Mouse (Mus musculus): ENCODE results near the gene Lrmp. TPM values are rescaled to one million over a fixed set of nuclear protein-coding genes. Genes with fewer than 3 reads are reported as not detected.

The Lrmp gene
- polyA plus RNA-seq, 1 experiment: 0.91 TPM

GRCm38 (mm10) chr6:145204440-145204839, 89.0 kb downstream of the Lrmp start:
- no peak overlapping the region for H3K9ac ChIP-seq (ENCODE audit: low read depth, poor library complexity, severe bottlenecking)
- TF ChIP-seq POLR2A (IDR thresholded peaks at IDR 0.05; ENCODE audit: insufficient read depth, low read length): no peak
- no peak for TF ChIP-seq CTCF (IDR thresholded peaks at IDR 0.05; ENCODE audit: low read depth, low read length)
- no peak for TF ChIP-seq EP300 (IDR thresholded peaks at IDR 0.05; ENCODE audit: insufficient read depth, low read depth, low read length)
- no peaks in the 10 kb centered on the region for H3K4me1 ChIP-seq (ENCODE audit: control insufficient read depth, insufficient read depth, low read length)
- H3K9me3 ChIP-seq (replicated peaks; ENCODE audit: control insufficient read depth, insufficient read depth, low read length, poor library complexity, severe bottlenecking): no peaks in the 10 kb centered on the region
- no peak overlapping the region for H3K4me3 ChIP-seq (ENCODE audit: low read depth, low read length)
- H3K36me3 ChIP-seq (ENCODE audit: control insufficient read depth, insufficient read depth, low read length, poor library complexity, severe bottlenecking): no peaks in the 10 kb centered on the region
- H3K27ac ChIP-seq (ENCODE audit: insufficient read depth, low read length): no peak overlapping the region
- no peaks in the 10 kb centered on the region for H3K27me3 ChIP-seq (ENCODE audit: control insufficient read depth, insufficient read depth, low read length, poor library complexity, severe bottlenecking)

GRCm38 (mm10) chr6:145205142-145205541, 89.7 kb downstream of the Lrmp start:
- H3K27me3 ChIP-seq (ENCODE audit: control insufficient read depth, insufficient read depth, low read length, poor library complexity, severe bottlenecking): no peaks in the 10 kb centered on the region

GRCm38 (mm10) chr6:145210056-145210680, 94.7 kb downstream of the Lrmp start:
- Histone ChIP-seq H3K9me3 (replicated peaks; ENCODE audit: control insufficient read depth, insufficient read depth, low read length, poor library complexity, severe bottlenecking) (no peaks in the 10 kb centered on the region), H3K27me3 (ENCODE audit: control insufficient read depth, insufficient read depth, low read length, poor library complexity, severe bottlenecking) (no peaks in the 10 kb centered on the region), H3K9ac (ENCODE audit: low read depth, poor library complexity, severe bottlenecking) (no peak overlapping the region), H3K27ac (ENCODE audit: insufficient read depth, low read length) (no peak overlapping the region), H3K4me1 (ENCODE audit: control insufficient read depth, insufficient read depth, low read length) (no peaks in the 10 kb centered on the region), H3K36me3 (ENCODE audit: control insufficient read depth, insufficient read depth, low read length, poor library complexity, severe bottlenecking) (0 out of 2 replicates have a peak, but pooled peaks cover under 1% of the 10 kb centered on the region), H3K4me3 (ENCODE audit: low read depth, low read length) (peak overlapping the region; percentile 78)
- TF ChIP-seq EP300 (IDR thresholded peaks at IDR 0.05; ENCODE audit: insufficient read depth, low read depth, low read length): no peak

More at GRCm38 (mm10) chr6:145205142-145205541, 89.7 kb downstream of the Lrmp start:
- H3K27ac ChIP-seq (ENCODE audit: insufficient read depth, low read length): no peak overlapping the region
- H3K9me3 ChIP-seq (replicated peaks; ENCODE audit: control insufficient read depth, insufficient read depth, low read length, poor library complexity, severe bottlenecking): no peaks in the 10 kb centered on the region
- no peaks in the 10 kb centered on the region for H3K36me3 ChIP-seq (ENCODE audit: control insufficient read depth, insufficient read depth, low read length, poor library complexity, severe bottlenecking)
- no peaks in the 10 kb centered on the region for H3K4me1 ChIP-seq (ENCODE audit: control insufficient read depth, insufficient read depth, low read length)
- no peak for TF ChIP-seq EP300 (IDR thresholded peaks at IDR 0.05; ENCODE audit: insufficient read depth, low read depth, low read length)
- no peak for TF ChIP-seq POLR2A (IDR thresholded peaks at IDR 0.05; ENCODE audit: insufficient read depth, low read length)
- H3K9ac ChIP-seq (ENCODE audit: low read depth, poor library complexity, severe bottlenecking): no peak overlapping the region
- H3K4me3 ChIP-seq (ENCODE audit: low read depth, low read length): no peak overlapping the region

- Histone ChIP-seq H3K27ac (ENCODE audit: insufficient read depth, low read length) (peak within 1 kb of the TSS; percentile 81), H3K36me3 (ENCODE audit: control insufficient read depth, insufficient read depth, low read length, poor library complexity, severe bottlenecking) (0 out of 2 replicates have a peak, but pooled peaks cover 3% of the 10 kb centered on the region), H3K27me3 (ENCODE audit: control insufficient read depth, insufficient read depth, low read length, poor library complexity, severe bottlenecking) (no peaks in the 10 kb centered on the region), H3K4me1 (ENCODE audit: control insufficient read depth, insufficient read depth, low read length) (no peaks in the 10 kb centered on the region), H3K9me3 (replicated peaks; ENCODE audit: control insufficient read depth, insufficient read depth, low read length, poor library complexity, severe bottlenecking) (no peaks in the 10 kb centered on the region), H3K4me3 (ENCODE audit: low read depth, low read length) (peak within 1 kb of the TSS; percentile 78), H3K9ac (ENCODE audit: low read depth, poor library complexity, severe bottlenecking) (peak within 1 kb of the TSS; percentile 69)
- TF ChIP-seq POLR2A (IDR thresholded peaks at IDR 0.05; ENCODE audit: insufficient read depth, low read length) (peak; percentile 88), CTCF (IDR thresholded peaks at IDR 0.05; ENCODE audit: low read depth, low read length) (no peak)
Observed at GRCm38 (mm10) chr6:145210816-145211338, 95.4 kb downstream of the Lrmp start, which contains the start of the genes Casc1 and Etfrf1. TSS of gene Casc1 (minus strand) at chr6:145211005. TSS of gene Etfrf1 (plus strand) at chr6:145211134.

GRCm38 (mm10) chr6:145211376-145212305, 96.2 kb downstream of the Lrmp start:
- H3K27ac ChIP-seq (ENCODE audit: insufficient read depth, low read length): peak overlapping the region; percentile 81
- no peak for TF ChIP-seq POLR2A (IDR thresholded peaks at IDR 0.05; ENCODE audit: insufficient read depth, low read length)
- TF ChIP-seq EP300 (IDR thresholded peaks at IDR 0.05; ENCODE audit: insufficient read depth, low read depth, low read length): no peak
- TF ChIP-seq CTCF (IDR thresholded peaks at IDR 0.05; ENCODE audit: low read depth, low read length): no peak
- peaks cover 3% of the 10 kb centered on the region for H3K36me3 ChIP-seq (ENCODE audit: control insufficient read depth, insufficient read depth, low read length, poor library complexity, severe bottlenecking)
- H3K4me3 ChIP-seq (ENCODE audit: low read depth, low read length): peak overlapping the region; percentile 76
- no peaks in the 10 kb centered on the region for H3K9me3 ChIP-seq (replicated peaks; ENCODE audit: control insufficient read depth, insufficient read depth, low read length, poor library complexity, severe bottlenecking)
- no peaks in the 10 kb centered on the region for H3K27me3 ChIP-seq (ENCODE audit: control insufficient read depth, insufficient read depth, low read length, poor library complexity, severe bottlenecking)
- peak overlapping the region; percentile 69 for H3K9ac ChIP-seq (ENCODE audit: low read depth, poor library complexity, severe bottlenecking)
- H3K4me1 ChIP-seq (ENCODE audit: control insufficient read depth, insufficient read depth, low read length): no peaks in the 10 kb centered on the region

Measured in ES-Bruce4 (cell line).